Mouse (Mus musculus) limb, embryonic 10.5 days (tissue): Measurements from ENCODE around the gene Kif28. TPM values are rescaled to one million over a fixed set of nuclear protein-coding genes. Genes with fewer than 3 reads are reported as not detected.
"Not testable (repeated sequence)": the region's sequence is repeated elsewhere in the genome, so short reads cannot be mapped to it uniquely, and the experiment has no call there.

Experiments used
- DNase-seq: peaks from one replicate; pipeline ENCODE4 v3.0.0-alpha.2; 2017; ENCODE audit warnings: low spot score
- H3K27ac ChIP-seq: fragments of 300-500 bp; sonication (generic); 2 replicates; pipeline ENCODE4 v1.5.1; 2016; ENCODE audit warnings: mild to moderate bottlenecking
- H3K27me3 ChIP-seq: fragments of 300-500 bp; sonication (generic); 2 replicates; pipeline ENCODE4 v1.6.1; 2016; ENCODE audit warnings: low read depth, mild to moderate bottlenecking; ENCODE audit not compliant: poor library complexity, severe bottlenecking
- H3K36me3 ChIP-seq: fragments of 300-500 bp; sonication (generic); 2 replicates; pipeline ENCODE4 v1.6.1; 2016; ENCODE audit warnings: mild to moderate bottlenecking, moderate library complexity
- H3K4me1 ChIP-seq: fragments of 300-500 bp; sonication (generic); 2 replicates; pipeline ENCODE4 v1.6.1; 2016
- H3K4me3 ChIP-seq: fragments of 300-500 bp; sonication (generic); 2 replicates; pipeline ENCODE4 v1.5.1; 2016; ENCODE audit warnings: mild to moderate bottlenecking, moderate library complexity
- H3K9me3 ChIP-seq: fragments of 300-500 bp; sonication (generic); replicated peaks from 2 replicates; pipeline ENCODE4 v1.6.1; 2016; ENCODE audit warnings: mild to moderate bottlenecking
- WGBS: fragments of 180-500 bp; shearing (Covaris S2); methylation state at CpG from one replicate; pipeline ENCODE4 v1.1.7; 2016; 5-methylcytosine and 5-hydroxymethylcytosine counted together
- polyA plus RNA-seq: library from polyadenylated mRNA; unstranded; fragments of >200 nt; fragmentation: Nextera tagmentation; extraction: Ambion mirVana; gene quantifications from 2 replicates; pipeline ENCODE4 v1.2.1, GENCODE M21; 2016

The Kif28 gene
- polyA plus RNA-seq, 1 experiment from 2014 or later = 0.09 TPM

- no peaks in the 10 kb centered on the region for H3K36me3 ChIP-seq
- H3K9me3 ChIP-seq = no peaks in the 10 kb centered on the region
- H3K27me3 ChIP-seq = no peaks in the 10 kb centered on the region
- H3K27ac ChIP-seq = no peak overlapping the region
- DNase-seq = no peak
- 89% methylated on average over 3 of the region's 3 CpGs for WGBS
- no peak overlapping the region for H3K4me3 ChIP-seq
- no peaks in the 10 kb centered on the region for H3K4me1 ChIP-seq
Observed at GRCm38 (mm10) chr1:179731391-179731790, 13.7 kb downstream of the Kif28 start.

- no peaks in the 10 kb centered on the region for H3K27me3 ChIP-seq
- H3K4me3 ChIP-seq = no peak overlapping the region
- no peak overlapping the region for H3K27ac ChIP-seq
- DNase-seq = no peak
- no peaks in the 10 kb centered on the region for H3K36me3 ChIP-seq
- no peaks in the 10 kb centered on the region for H3K4me1 ChIP-seq
- WGBS = 91% methylated on average over 10 of the region's 10 CpGs
- H3K9me3 ChIP-seq = no peaks in the 10 kb centered on the region
Observed at GRCm38 (mm10) chr1:179728661-179729060, 16.4 kb downstream of the Kif28 start.

GRCm38 (mm10) chr1:179722811-179723469 lies 22.1 kb downstream of the Kif28 start:
- no peaks in the 10 kb centered on the region for H3K36me3 ChIP-seq
- no peak overlapping the region for H3K27ac ChIP-seq
- H3K27me3 ChIP-seq = no peaks in the 10 kb centered on the region
- 71% methylated on average over 8 of the region's 8 CpGs for WGBS
- H3K4me1 ChIP-seq = no peaks in the 10 kb centered on the region
- no peak overlapping the region for H3K4me3 ChIP-seq
- H3K9me3 ChIP-seq = no peaks in the 10 kb centered on the region
- DNase-seq = no peak

- Histone ChIP-seq H3K36me3 (no peaks in the 10 kb centered on the region), H3K27me3 (no peaks in the 10 kb centered on the region), H3K9me3 (no peaks in the 10 kb centered on the region), H3K4me3 (no peak overlapping the region), H3K27ac (no peak overlapping the region), H3K4me1 (0 out of 2 replicates have a peak, but pooled peaks cover 4% of the 10 kb centered on the region)
- no peak for DNase-seq
- WGBS = 92% methylated on average over 4 of the region's 4 CpGs
Observed at GRCm38 (mm10) chr1:179715786-179716185, 29.3 kb downstream of the Kif28 start.

- not testable (repeated sequence) for DNase-seq, H3K27me3 ChIP-seq, H3K4me1 ChIP-seq, H3K9me3 ChIP-seq, H3K4me3 ChIP-seq, H3K36me3 ChIP-seq, H3K27ac ChIP-seq
- WGBS = 90% methylated on average over 4 of the region's 4 CpGs
Observed at GRCm38 (mm10) chr1:179715289-179715688, 29.8 kb downstream of the Kif28 start.

GRCm38 (mm10) chr1:179713367-179713766 lies 31.7 kb downstream of the Kif28 start:
- Histone ChIP-seq H3K36me3 (no peaks in the 10 kb centered on the region), H3K27ac (no peak overlapping the region), H3K4me1 (0 out of 2 replicates have a peak, but pooled peaks cover 4% of the 10 kb centered on the region), H3K9me3 (no peaks in the 10 kb centered on the region), H3K4me3 (no peak overlapping the region), H3K27me3 (no peaks in the 10 kb centered on the region)
- DNase-seq = no peak
- 90% methylated on average over 3 of the region's 3 CpGs for WGBS

- no peak overlapping the region for H3K27ac ChIP-seq
- H3K36me3 ChIP-seq = no peaks in the 10 kb centered on the region
- DNase-seq = no peak
- WGBS = 81% methylated on average over 7 of the region's 7 CpGs
- H3K4me1 ChIP-seq = 0 out of 2 replicates have a peak, but pooled peaks cover 4% of the 10 kb centered on the region
- H3K27me3 ChIP-seq = no peaks in the 10 kb centered on the region
- H3K4me3 ChIP-seq = no peak overlapping the region
- no peaks in the 10 kb centered on the region for H3K9me3 ChIP-seq
Observed at GRCm38 (mm10) chr1:179712658-179713057, 32.4 kb downstream of the Kif28 start.

GRCm38 (mm10) chr1:179710739-179711138 lies 34.3 kb downstream of the Kif28 start:
- WGBS = 82% methylated on average over 5 of the region's 5 CpGs
- Histone ChIP-seq H3K36me3 (no peaks in the 10 kb centered on the region), H3K4me1 (0 out of 2 replicates have a peak, but pooled peaks cover 4% of the 10 kb centered on the region), H3K4me3 (no peak overlapping the region), H3K27me3 (no peaks in the 10 kb centered on the region), H3K27ac (no peak overlapping the region), H3K9me3 (no peaks in the 10 kb centered on the region)
- DNase-seq = no peak

GRCm38 (mm10) chr1:179709390-179709789 lies 35.7 kb downstream of the Kif28 start:
- H3K4me3 ChIP-seq = no peak overlapping the region
- no peak overlapping the region for H3K27ac ChIP-seq
- H3K4me1 ChIP-seq = 0 out of 2 replicates have a peak, but pooled peaks cover 4% of the 10 kb centered on the region
- no peak for DNase-seq
- no peaks in the 10 kb centered on the region for H3K27me3 ChIP-seq
- H3K36me3 ChIP-seq = no peaks in the 10 kb centered on the region
- WGBS = 90% methylated on average over 6 of the region's 6 CpGs
- no peaks in the 10 kb centered on the region for H3K9me3 ChIP-seq

- WGBS = 93% methylated on average over 6 of the region's 6 CpGs
- no peak for DNase-seq
- no peaks in the 10 kb centered on the region for H3K4me1 ChIP-seq
- no peak overlapping the region for H3K27ac ChIP-seq
- H3K27me3 ChIP-seq = no peaks in the 10 kb centered on the region
- H3K4me3 ChIP-seq = no peak overlapping the region
- H3K9me3 ChIP-seq = no peaks in the 10 kb centered on the region
- no peaks in the 10 kb centered on the region for H3K36me3 ChIP-seq
Observed at GRCm38 (mm10) chr1:179705154-179705553, 39.9 kb downstream of the Kif28 start.

- H3K4me1 ChIP-seq = no peaks in the 10 kb centered on the region
- no peaks in the 10 kb centered on the region for H3K9me3 ChIP-seq
- no peak overlapping the region for H3K27ac ChIP-seq
- DNase-seq = no peak
- no peaks in the 10 kb centered on the region for H3K36me3 ChIP-seq
- H3K27me3 ChIP-seq = no peaks in the 10 kb centered on the region
- H3K4me3 ChIP-seq = no peak overlapping the region
- 82% methylated on average over 3 of the region's 3 CpGs for WGBS
Observed at GRCm38 (mm10) chr1:179704150-179704549, 40.9 kb downstream of the Kif28 start.

- Histone ChIP-seq H3K27ac (no peak overlapping the region), H3K27me3 (no peaks in the 10 kb centered on the region), H3K4me3 (no peak overlapping the region), H3K36me3 (peaks cover 41% of the 10 kb centered on the region), H3K4me1 (no peaks in the 10 kb centered on the region), H3K9me3 (no peaks in the 10 kb centered on the region)
- no peak for DNase-seq
- 80% methylated on average over 6 of the region's 6 CpGs for WGBS
Observed at GRCm38 (mm10) chr1:179689479-179689878, 55.6 kb downstream of the Kif28 start.

- H3K9me3 ChIP-seq = no peaks in the 10 kb centered on the region
- 91% methylated on average over 5 of the region's 5 CpGs for WGBS
- H3K27me3 ChIP-seq = no peaks in the 10 kb centered on the region
- peaks cover 46% of the 10 kb centered on the region for H3K36me3 ChIP-seq
- DNase-seq = no peak
- H3K4me1 ChIP-seq = no peaks in the 10 kb centered on the region
- no peak overlapping the region for H3K4me3 ChIP-seq
- no peak overlapping the region for H3K27ac ChIP-seq
Observed at GRCm38 (mm10) chr1:179688914-179689313, 56.2 kb downstream of the Kif28 start.

GRCm38 (mm10) chr1:179688415-179688814 lies 56.7 kb downstream of the Kif28 start:
- H3K27me3 ChIP-seq = no peaks in the 10 kb centered on the region
- peaks cover 51% of the 10 kb centered on the region for H3K36me3 ChIP-seq
- H3K9me3 ChIP-seq = no peaks in the 10 kb centered on the region
- no peak overlapping the region for H3K4me3 ChIP-seq
- no peak overlapping the region for H3K27ac ChIP-seq
- WGBS = 88% methylated on average over 6 of the region's 6 CpGs
- no peak for DNase-seq
- H3K4me1 ChIP-seq = no peaks in the 10 kb centered on the region
